Mouse (Mus musculus) limb, embryonic 13.5 days (tissue): ENCODE results near the gene Il10rb. TPM values are rescaled to one million over a fixed set of nuclear protein-coding genes. Genes with fewer than 3 reads are reported as not detected.

Experiments
- ATAC-seq: fragments of 200-750 bp; cut with Nextera tagmentation; 2 replicates; pipeline ENCODE4 v1.8.0; 2017; ENCODE audit warnings: low read depth, moderate number of reproducible peaks, moderate TSS enrichment; ENCODE audit not compliant: low FRiP score
- H3K27ac ChIP-seq: fragments of 300-500 bp; sonication (generic); 2 replicates; pipeline ENCODE4 v1.5.1; 2015; ENCODE audit warnings: inconsistent platforms, mild to moderate bottlenecking, moderate library complexity
- H3K27me3 ChIP-seq: fragments of 300-500 bp; sonication (generic); 2 replicates; pipeline ENCODE4 v1.6.1; 2015; ENCODE audit warnings: mild to moderate bottlenecking, inconsistent platforms
- H3K36me3 ChIP-seq: fragments of 300-500 bp; sonication (generic); 2 replicates; pipeline ENCODE4 v1.6.1; 2015; ENCODE audit warnings: inconsistent platforms, mild to moderate bottlenecking, moderate library complexity
- H3K4me1 ChIP-seq: fragments of 300-500 bp; sonication (generic); 2 replicates; pipeline ENCODE4 v1.6.1; 2015; ENCODE audit warnings: inconsistent platforms
- H3K4me2 ChIP-seq: fragments of 300-500 bp; sonication (generic); replicated peaks from 2 replicates; pipeline ENCODE4 v1.6.1; 2015; ENCODE audit warnings: inconsistent platforms, mild to moderate bottlenecking, moderate library complexity
- H3K4me3 ChIP-seq: fragments of 300-500 bp; sonication (generic); 2 replicates; pipeline ENCODE4 v1.5.1; 2015; ENCODE audit warnings: moderate library complexity, mild to moderate bottlenecking, inconsistent platforms
- H3K9ac ChIP-seq: fragments of 300-500 bp; sonication (generic); 2 replicates; pipeline ENCODE4 v1.6.1; 2015; ENCODE audit warnings: mild to moderate bottlenecking, inconsistent platforms
- H3K9me3 ChIP-seq: fragments of 300-500 bp; sonication (generic); 2 replicates; pipeline ENCODE4 v1.6.1; 2016; ENCODE audit warnings: inconsistent platforms
- WGBS: fragments of 180-500 bp; shearing (Covaris S2); methylation state at CpG from one replicate; pipeline ENCODE4 v1.1.7; 2015; 5-methylcytosine and 5-hydroxymethylcytosine counted together
- polyA plus RNA-seq: library from polyadenylated mRNA; unstranded; fragments of >200 nt; fragmentation: Nextera tagmentation; extraction: Ambion mirVana; gene quantifications from 2 replicates; pipeline ENCODE4 v1.2.1, GENCODE M21; 2015

Il10rb gene
- 15.6 and 18.2 TPM in 2 replicates for polyA plus RNA-seq

DNA sequence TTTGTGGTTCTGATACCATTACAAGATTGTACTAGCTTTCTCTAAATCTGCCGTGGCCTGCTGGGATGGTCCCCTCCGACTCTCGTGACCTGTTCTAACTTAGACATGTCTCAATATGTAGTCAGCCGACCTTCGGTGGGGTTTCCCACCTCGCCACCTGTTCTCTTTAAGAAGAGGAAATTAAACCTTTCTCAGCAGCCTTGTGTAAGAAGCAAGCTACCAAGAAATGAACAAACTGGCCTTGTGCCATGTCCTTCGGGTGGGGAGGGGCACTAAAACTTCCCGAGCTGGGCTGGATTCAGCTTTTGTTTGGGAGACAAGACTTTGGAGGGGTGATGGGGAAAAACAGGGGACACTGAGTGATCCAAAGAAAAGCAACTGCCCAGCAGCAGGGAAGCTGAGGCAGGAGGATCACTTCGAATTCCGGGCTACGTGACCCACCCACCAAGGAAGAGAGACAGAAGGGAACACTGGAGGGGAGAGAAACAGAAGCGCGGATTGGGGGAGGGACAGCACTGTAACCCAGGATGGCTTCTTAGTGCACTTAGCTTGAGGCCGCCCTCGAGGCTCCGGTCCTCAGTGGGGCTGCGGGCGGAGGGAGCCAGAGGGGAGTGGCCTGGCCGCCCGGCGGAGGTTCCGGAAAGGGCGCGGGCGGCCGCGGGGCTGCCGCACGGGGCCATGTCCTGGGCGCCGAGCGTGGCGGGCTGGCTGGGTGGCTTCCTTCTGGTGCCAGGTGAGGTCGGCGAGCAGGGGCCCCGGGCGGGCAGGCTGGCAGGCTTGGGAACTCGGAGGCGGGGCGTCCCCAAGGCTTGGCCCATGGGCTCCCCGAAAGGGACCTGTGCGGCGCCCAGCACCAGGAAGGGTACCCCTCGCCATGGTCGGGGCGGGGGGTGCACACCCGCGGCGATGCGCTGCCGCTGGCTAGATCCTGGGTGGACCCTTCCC lies at the start of gene Il10rb:
Gene Il10rb (plus strand): TSS at position 525 of the 945 bp plus-strand sequence.
- H3K27me3 ChIP-seq, result no peaks in the 10 kb centered on the region
- peaks cover 37% of the 10 kb centered on the region for H3K4me1 ChIP-seq
- H3K9ac ChIP-seq, result peak within 1 kb of the TSS; percentile 84
- peak within 1 kb of the TSS; percentile 72 for H3K4me3 ChIP-seq
- peak; percentile 67 for ATAC-seq
- peak within 1 kb of the TSS; percentile 39; the same call in 1 of the 2 replicates for H3K27ac ChIP-seq
- peak within 1 kb of the TSS; percentile 97 for H3K4me2 ChIP-seq
- no peaks in the 10 kb centered on the region for H3K9me3 ChIP-seq
- WGBS, result 2% methylated on average over 50 of the region's 51 CpGs
- peaks cover 14% of the 10 kb centered on the region for H3K36me3 ChIP-seq

DNA sequence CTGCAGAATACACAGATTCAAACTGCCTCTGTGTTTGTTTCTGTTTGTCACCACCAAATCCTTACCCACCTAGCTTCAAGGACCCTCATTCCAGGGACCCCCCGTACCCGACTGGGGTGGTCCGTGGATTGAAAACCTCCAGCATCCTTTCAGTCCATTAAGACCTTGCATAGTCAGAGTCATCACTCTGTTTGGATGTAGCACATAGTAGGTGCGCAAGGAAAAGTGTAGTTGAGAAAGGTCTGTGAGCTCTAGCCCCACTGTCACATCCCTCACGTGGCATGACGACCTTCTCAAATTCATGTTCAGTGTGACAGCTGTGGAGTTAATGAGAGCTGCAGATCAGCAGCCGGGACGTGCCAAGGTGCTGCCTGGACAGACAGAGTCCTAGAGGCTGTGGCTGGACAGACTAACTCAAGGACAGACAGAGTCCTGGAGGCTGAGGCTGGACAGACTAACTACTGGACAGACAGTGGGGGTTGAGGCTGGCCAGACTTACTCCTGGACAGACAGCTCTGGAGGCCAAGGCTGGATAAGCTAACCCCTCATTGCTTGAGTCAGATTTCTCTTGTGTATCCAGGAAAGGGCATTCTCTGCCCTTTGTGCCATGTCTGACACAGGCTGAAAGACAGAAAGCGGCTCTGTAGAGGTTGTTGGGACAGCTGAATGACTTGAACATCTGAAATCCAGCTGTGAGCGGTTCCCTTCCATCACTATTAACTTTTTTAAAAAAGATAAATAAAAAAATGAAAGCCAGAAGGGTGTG lies 49.0 kb upstream of the Il10rb start:
- Histone ChIP-seq H3K27ac (no peak overlapping the region), H3K9ac (no peak overlapping the region), H3K4me2 (no peak overlapping the region), H3K9me3 (no peaks in the 10 kb centered on the region), H3K4me3 (no peak overlapping the region), H3K27me3 (peaks cover 23% of the 10 kb centered on the region), H3K4me1 (0 out of 2 replicates have a peak, but pooled peaks cover under 1% of the 10 kb centered on the region), H3K36me3 (no peaks in the 10 kb centered on the region)
- 73% methylated on average over 10 of the region's 10 CpGs for WGBS
- ATAC-seq, result no peak

DNA sequence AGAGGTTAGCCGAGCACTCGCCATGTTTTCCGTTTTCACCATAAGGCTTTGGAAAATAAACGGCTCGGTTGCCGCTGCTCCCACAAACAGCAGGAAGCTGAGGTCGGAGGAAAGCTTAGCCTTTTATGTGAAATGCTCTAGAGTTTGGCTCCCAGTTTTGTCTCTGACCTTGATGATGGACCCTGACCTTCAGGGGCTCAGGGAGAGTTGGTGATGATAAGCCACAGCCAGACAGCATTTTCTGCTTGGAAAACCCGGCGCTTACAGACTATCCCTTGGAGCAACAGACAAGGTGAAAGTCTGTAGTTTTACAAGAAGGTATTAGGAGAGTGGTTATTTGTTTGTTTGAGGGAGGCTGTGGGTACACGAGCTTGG lies 48.5 kb upstream of the Il10rb start:
- peaks cover 23% of the 10 kb centered on the region for H3K27me3 ChIP-seq
- no peak overlapping the region for H3K4me2 ChIP-seq
- H3K4me1 ChIP-seq, result peaks cover 7% of the 10 kb centered on the region
- no peak for ATAC-seq
- H3K36me3 ChIP-seq, result no peaks in the 10 kb centered on the region
- H3K9me3 ChIP-seq, result no peaks in the 10 kb centered on the region
- H3K4me3 ChIP-seq, result no peak overlapping the region
- no peak overlapping the region for H3K27ac ChIP-seq
- H3K9ac ChIP-seq, result no peak overlapping the region
- 46% methylated on average over 10 of the region's 10 CpGs for WGBS

DNA sequence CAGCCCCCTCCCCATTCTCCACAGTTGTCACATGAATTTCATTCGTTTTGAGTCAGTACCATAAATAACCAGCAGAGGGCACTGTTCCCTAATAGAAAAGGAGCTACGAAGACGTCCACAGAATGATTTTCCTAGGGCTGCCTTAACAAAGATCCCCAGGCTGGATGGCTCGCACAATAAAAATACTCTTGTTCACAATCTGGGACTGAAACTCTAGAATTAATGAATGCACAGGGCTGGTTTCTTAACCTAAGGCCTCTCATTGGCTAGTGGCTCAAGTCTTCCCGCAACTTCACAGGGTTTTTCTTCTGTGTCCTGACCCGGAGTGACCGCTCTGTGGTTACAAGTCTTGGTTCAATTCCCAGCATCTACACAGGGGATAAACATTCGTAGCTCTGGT lies 47.4 kb upstream of the Il10rb start:
- no peaks in the 10 kb centered on the region for H3K36me3 ChIP-seq
- H3K9ac ChIP-seq, result no peak overlapping the region
- H3K4me2 ChIP-seq, result no peak overlapping the region
- 39% methylated on average over 8 of the region's 8 CpGs for WGBS
- H3K27me3 ChIP-seq, result peaks cover 13% of the 10 kb centered on the region; the same call in 1 of the 2 replicates
- ATAC-seq, result no peak
- H3K27ac ChIP-seq, result no peak overlapping the region
- H3K4me1 ChIP-seq, result peaks cover 16% of the 10 kb centered on the region
- no peak overlapping the region for H3K4me3 ChIP-seq
- H3K9me3 ChIP-seq, result no peaks in the 10 kb centered on the region

DNA sequence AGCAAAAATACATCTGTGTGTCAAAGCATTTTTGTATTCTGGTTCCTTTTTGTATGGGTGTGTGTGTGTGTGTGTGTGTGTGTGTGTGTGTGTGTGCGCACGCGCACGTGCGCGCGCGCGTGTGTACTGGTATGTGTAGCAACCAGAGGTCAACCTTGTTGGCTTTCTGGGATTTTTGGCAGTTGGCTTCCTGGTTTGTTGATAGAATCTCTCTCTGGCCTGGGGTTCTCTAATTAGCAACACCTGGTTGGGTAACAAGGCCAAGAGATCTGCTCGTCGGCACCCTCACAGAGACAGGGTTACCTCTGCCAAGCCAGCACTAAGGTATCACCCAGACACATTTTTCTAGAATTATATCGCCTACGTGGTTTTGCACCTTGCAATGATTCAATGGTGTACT lies 46.4 kb upstream of the Il10rb start:
- ATAC-seq, result no peak
- H3K9ac ChIP-seq, result no peak overlapping the region
- H3K27me3 ChIP-seq, result peaks cover 10% of the 10 kb centered on the region; the same call in 1 of the 2 replicates
- H3K4me2 ChIP-seq, result no peak overlapping the region
- no peak overlapping the region for H3K27ac ChIP-seq
- H3K36me3 ChIP-seq, result no peaks in the 10 kb centered on the region
- H3K4me3 ChIP-seq, result no peak overlapping the region
- 83% methylated on average over 13 of the region's 13 CpGs for WGBS
- peaks cover 22% of the 10 kb centered on the region for H3K4me1 ChIP-seq
- no peaks in the 10 kb centered on the region for H3K9me3 ChIP-seq

DNA sequence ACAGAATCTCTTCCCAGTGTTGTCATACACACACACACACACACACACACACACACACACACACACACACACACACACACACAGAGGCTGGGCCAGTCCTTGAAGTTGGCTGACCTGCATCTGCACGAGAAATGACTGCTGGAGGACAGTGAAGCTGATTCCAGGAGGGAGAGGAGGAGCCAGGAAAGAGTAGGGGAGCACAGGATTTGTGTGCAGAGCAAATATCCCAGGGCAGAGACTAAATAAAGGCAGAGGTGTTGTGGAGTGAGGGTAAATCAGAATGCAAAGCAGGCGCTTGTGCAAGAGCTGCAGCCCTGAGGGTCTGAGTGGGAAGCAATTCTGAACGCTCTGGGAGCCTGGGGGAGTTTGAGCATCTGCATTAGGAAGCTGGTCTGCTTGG lies 45.8 kb upstream of the Il10rb start:
- Histone ChIP-seq H3K9me3 (no peaks in the 10 kb centered on the region), H3K9ac (no peak overlapping the region), H3K4me2 (no peak overlapping the region), H3K4me3 (no peak overlapping the region), H3K4me1 (peaks cover 22% of the 10 kb centered on the region), H3K27ac (no peak overlapping the region), H3K27me3 (peaks cover 6% of the 10 kb centered on the region; the same call in 1 of the 2 replicates), H3K36me3 (no peaks in the 10 kb centered on the region)
- WGBS, result 55% methylated on average over 3 of the region's 3 CpGs
- ATAC-seq, result no peak

DNA sequence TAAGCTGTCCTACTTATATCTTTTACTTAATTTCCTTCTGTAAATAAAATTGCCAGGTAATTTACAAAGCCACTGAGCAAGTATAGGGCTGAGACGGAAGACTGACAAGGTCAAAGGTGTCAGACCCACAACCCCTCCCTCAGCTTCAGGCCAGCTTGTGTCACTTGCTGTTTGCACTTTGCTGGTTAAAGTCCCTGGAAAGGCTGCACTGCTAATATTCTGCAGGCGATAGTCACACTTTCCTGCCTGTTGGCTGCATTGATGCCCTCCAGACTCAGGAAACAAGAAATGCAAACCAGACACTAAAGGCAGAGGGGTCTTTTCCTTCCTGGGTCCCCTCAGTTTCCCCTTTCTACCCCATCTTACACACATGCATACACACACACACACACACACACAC lies 44.0 kb upstream of the Il10rb start:
- 44% methylated on average over 2 of the region's 2 CpGs for WGBS
- no peak overlapping the region for H3K27ac ChIP-seq
- no peak for ATAC-seq

DNA sequence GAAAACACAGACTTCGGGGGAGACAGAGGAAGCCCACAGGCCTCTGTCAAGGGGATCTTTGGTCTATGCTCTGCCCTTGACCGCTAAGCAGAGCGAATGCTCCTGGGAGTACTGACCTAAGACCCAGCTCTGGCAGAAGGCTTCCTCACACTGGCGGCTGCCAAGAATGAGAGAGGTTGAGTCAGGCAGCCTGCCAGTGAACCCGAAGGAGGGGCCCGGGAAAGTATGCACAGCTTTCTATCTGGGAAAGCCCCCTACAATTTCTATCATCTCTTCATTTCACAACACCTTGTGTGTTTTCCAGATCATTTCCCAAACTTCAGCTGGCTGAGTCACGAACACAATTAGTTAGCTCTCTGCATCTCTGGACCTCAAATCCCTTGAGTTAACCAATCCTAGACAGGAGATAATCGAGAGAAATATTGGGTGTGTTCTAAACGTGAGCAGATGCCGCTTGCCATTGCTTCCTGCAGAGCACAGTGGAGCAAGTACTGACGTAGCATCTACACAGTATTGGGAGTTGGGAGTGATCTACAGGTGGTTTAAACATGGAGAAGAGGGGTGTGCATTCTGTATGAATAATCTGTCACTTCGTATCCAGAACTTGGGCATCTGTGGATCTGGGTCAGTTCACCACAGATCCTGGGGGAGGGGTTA lies 43.2 kb upstream of the Il10rb start:
- Histone ChIP-seq H3K9ac (no peak overlapping the region), H3K9me3 (no peaks in the 10 kb centered on the region), H3K4me1 (peaks cover 22% of the 10 kb centered on the region), H3K27me3 (no peaks in the 10 kb centered on the region), H3K27ac (no peak overlapping the region), H3K4me3 (no peak overlapping the region), H3K36me3 (no peaks in the 10 kb centered on the region), H3K4me2 (no peak overlapping the region)
- 61% methylated on average over 12 of the region's 12 CpGs for WGBS
- peak; percentile 45; the same call in 1 of the 2 replicates for ATAC-seq

More for the DNA sequence above, 44.0 kb upstream of the Il10rb start:
- Histone ChIP-seq H3K27me3 (no peaks in the 10 kb centered on the region), H3K36me3 (no peaks in the 10 kb centered on the region), H3K4me2 (no peak overlapping the region), H3K4me3 (no peak overlapping the region), H3K9ac (no peak overlapping the region), H3K9me3 (no peaks in the 10 kb centered on the region), H3K4me1 (peaks cover 22% of the 10 kb centered on the region)

DNA sequence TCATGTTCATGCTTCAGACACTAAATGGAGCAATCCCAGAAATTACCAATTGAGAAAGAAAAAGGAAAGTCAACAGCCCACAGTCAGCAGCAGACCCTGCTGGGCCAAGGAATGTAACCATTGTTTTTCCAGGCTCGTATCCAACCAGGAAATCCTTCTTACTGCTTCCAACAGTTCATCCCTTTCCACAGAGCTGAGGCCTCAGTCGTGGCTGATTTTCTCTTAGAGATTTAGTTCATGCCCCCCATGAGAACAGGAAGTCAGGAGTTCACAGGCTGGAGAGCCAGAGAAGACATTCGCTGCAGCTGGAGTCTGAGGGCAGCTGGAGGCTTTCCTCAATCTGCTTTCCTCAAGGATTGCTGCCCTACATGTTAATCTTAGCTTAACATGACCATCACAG lies 42.5 kb upstream of the Il10rb start:
- peaks cover 22% of the 10 kb centered on the region for H3K4me1 ChIP-seq
- WGBS, result 41% methylated on average over 3 of the region's 3 CpGs
- H3K27ac ChIP-seq, result no peak overlapping the region

DNA sequence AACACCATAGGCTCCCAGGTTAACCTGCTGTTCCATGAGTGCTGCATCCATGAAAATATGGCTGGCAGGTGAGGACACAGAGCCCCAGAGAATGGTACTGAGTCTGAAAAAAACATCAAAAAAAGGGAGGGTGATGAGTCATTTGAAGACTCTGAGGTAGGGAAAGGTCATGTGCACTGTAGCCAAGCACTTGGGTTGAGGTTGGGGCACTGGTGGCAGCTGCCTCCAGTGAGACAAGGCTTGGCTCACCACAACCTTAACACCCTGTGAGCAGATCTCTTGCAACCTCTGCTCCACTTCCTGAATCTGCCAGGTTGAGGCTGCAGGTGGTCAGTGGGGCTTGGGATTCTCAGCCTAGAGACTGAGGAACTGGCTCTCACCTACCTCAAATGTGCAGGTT lies 39.4 kb upstream of the Il10rb start:
- H3K4me1 ChIP-seq, result peaks cover 22% of the 10 kb centered on the region
- ATAC-seq, result no peak
- no peaks in the 10 kb centered on the region for H3K27me3 ChIP-seq
- H3K4me3 ChIP-seq, result no peak overlapping the region
- H3K36me3 ChIP-seq, result no peaks in the 10 kb centered on the region
- H3K9ac ChIP-seq, result no peak overlapping the region
- 0 out of 2 replicates have a peak, but pooled peaks cover 6% of the 10 kb centered on the region for H3K9me3 ChIP-seq
- no peak overlapping the region for H3K4me2 ChIP-seq
- no peak overlapping the region for H3K27ac ChIP-seq

More for the DNA sequence above, 42.5 kb upstream of the Il10rb start:
- Histone ChIP-seq H3K4me3 (no peak overlapping the region), H3K9ac (no peak overlapping the region), H3K9me3 (0 out of 2 replicates have a peak, but pooled peaks cover 6% of the 10 kb centered on the region), H3K4me2 (no peak overlapping the region), H3K36me3 (no peaks in the 10 kb centered on the region), H3K27me3 (no peaks in the 10 kb centered on the region)
- 0 out of 2 replicates have a peak, but pooled peaks have one; percentile 15 for ATAC-seq

DNA sequence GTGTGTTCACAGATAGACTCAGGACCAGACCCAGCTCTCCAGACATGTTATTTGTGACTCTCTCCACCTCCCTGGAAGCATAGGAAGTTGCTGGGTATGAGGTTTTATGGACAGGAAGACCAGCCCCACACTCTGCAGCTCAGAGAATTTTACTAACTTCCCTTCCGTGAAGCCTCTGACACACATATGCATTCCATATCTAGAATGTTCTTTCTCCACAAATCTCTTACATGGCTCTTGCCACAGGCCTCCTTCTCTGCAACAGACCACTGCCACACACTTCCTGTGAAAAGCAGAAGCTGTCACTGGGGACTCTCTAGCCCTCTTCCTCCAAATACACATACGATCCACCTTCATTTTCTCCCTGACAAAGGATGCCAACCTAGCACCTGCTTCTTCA lies 38.9 kb upstream of the Il10rb start:
- H3K36me3 ChIP-seq, result no peaks in the 10 kb centered on the region
- H3K27me3 ChIP-seq, result no peaks in the 10 kb centered on the region
- no peak overlapping the region for H3K4me3 ChIP-seq
- no peak for ATAC-seq
- 68% methylated on average over 2 of the region's 2 CpGs for WGBS
- H3K9me3 ChIP-seq, result 0 out of 2 replicates have a peak, but pooled peaks cover 6% of the 10 kb centered on the region
- H3K27ac ChIP-seq, result no peak overlapping the region
- no peak overlapping the region for H3K9ac ChIP-seq
- no peak overlapping the region for H3K4me2 ChIP-seq
- H3K4me1 ChIP-seq, result peaks cover 20% of the 10 kb centered on the region
